Mouse (Mus musculus) bone marrow, adult 2 months (tissue): Measurements from ENCODE around the gene C5ar1.
"Not testable (repeated sequence)": the region's sequence is repeated elsewhere in the genome, so short reads cannot be mapped to it uniquely, and the experiment has no call there.

Source experiments
- CTCF ChIP-seq: fragments of 200-500 bp; IDR thresholded peaks from 2 replicates; pipeline ENCODE4 v1.5.1; 2011; ENCODE audit warnings: low read length, control low read depth; ENCODE audit not compliant: control insufficient read depth, insufficient read depth
- POLR2A ChIP-seq: fragments of 200-500 bp; IDR thresholded peaks from 2 replicates; pipeline ENCODE4 v1.6.1; 2011; ENCODE audit warnings: low read depth, mild to moderate bottlenecking, control low read depth, low read length, borderline replicate concordance; ENCODE audit not compliant: control insufficient read depth

DNA sequence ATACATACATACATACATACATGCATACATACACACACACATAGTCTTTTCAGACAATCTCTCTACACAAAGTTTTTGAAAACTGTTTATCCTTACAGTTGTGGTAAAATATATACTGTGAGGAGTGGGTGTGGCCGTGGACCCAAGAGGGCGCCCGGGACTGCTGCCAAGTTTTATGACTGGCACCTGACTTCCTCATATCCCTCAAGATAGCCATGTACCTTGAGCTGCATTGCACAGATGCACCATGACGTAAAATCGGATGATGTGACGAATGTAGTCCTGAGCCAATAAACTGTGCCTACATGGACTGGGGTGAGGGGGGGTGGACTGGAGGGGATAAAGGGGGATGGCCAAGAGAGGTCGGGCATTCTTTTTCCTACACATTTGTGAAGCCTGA lies 7.3 kb upstream of the C5ar1 start:
- TF ChIP-seq CTCF, POLR2A: not testable (repeated sequence)
